Comparison of ENCODE assay signal across 9 mouse cellular contexts in the genomic region with DNA sequence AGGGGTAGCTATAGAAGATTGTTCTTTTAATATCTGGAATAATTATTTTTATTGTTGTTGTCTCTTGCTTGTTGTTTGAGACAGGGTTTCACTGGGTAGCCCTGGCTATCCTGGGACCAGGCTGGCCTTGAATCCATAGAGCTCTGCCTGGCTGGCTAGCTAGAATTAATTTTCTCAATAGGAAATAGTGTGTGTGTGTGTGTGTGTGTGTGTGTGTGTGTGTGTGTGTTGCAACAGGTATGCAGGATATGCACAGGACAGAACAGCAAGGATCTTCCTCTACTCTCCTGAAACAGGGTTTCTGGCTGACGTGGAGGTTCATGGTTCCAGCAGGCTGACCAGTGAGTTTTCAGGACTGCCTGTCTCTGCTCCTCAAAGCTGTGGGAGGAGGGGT. TPM values are rescaled to one million over a fixed set of nuclear protein-coding genes. Genes with fewer than 3 reads are reported as not detected.
DNase-seq lines count a peak whose midpoint lies in the region; ATAC-seq and TF ChIP-seq lines count a peak whose summit lies in the region.
"Had no signal": no experiment of that assay in that cellular context is flagged by ENCODE, and none has a peak within 500 bp of the region (broad histone marks: within the 10 kb centered on the region; RNA-seq: fewer than 3 reads in every experiment).

No protein-coding gene starts in this region.

- DNase-seq in left cerebral cortex, adult 2 months (ENCODE audit: extremely low spot score in 1 of 2, low spot score in 2 of 2) = no peak
- DNase-seq in left cerebral cortex, postnatal 14 days (ENCODE audit: low spot score in 2 of 2) = no peak
- DNase-seq in forebrain, embryonic 11.5 days (ENCODE audit: low spot score) = no peak
- no peak for DNase-seq in thymus, postnatal 36 days

- no peaks in the 10 kb centered on the region for H3K4me1 ChIP-seq in forebrain, embryonic 11.5 days (replicated peaks; ENCODE audit: control insufficient read depth, insufficient read depth, low read length)
- no peaks in the 10 kb centered on the region for H3K4me1 ChIP-seq in intestine, postnatal 0 days (replicated peaks; ENCODE audit: control insufficient read depth, insufficient read depth, low read length)

- H3K36me3 ChIP-seq in forebrain, embryonic 11.5 days (ENCODE audit: control insufficient read depth, insufficient read depth, low read length) = no peaks in the 10 kb centered on the region
- no peaks in the 10 kb centered on the region for H3K36me3 ChIP-seq in intestine, postnatal 0 days (ENCODE audit: control insufficient read depth, insufficient read depth)
- H3K36me3 ChIP-seq in myocyte (ENCODE audit: control insufficient read depth, insufficient read depth) = no peaks in the 10 kb centered on the region

- H3K27ac ChIP-seq in left cerebral cortex, adult 2 months = peak overlapping the region; percentile 69; the same call in 1 of the 2 replicates
- H3K27ac ChIP-seq in forebrain, embryonic 11.5 days (ENCODE audit: low read depth, low read length) = no peak overlapping the region
- H3K27ac ChIP-seq in intestine, postnatal 0 days (ENCODE audit: low read depth, low read length) = no peak overlapping the region

- 0 out of 2 replicates have a peak overlapping the region, but pooled peaks have one; percentile 35 for H3K9ac ChIP-seq in forebrain, embryonic 11.5 days (ENCODE audit: low read length)
- no peak overlapping the region for H3K9ac ChIP-seq in intestine, postnatal 0 days (ENCODE audit: low read depth, low read length)

- peak overlapping the region; percentile 50 for H3K4me3 ChIP-seq in left cerebral cortex, adult 2 months
- no peak overlapping the region for H3K4me3 ChIP-seq in forebrain, embryonic 11.5 days (ENCODE audit: low read depth, low read length)
- H3K4me3 ChIP-seq in intestine, postnatal 0 days (ENCODE audit: low read depth, low read length) = peak overlapping the region; percentile 30
- H3K4me3 ChIP-seq in myocyte = peak overlapping the region; percentile 20

- ATAC-seq in forebrain, embryonic 11.5 days (replicated peaks; ENCODE audit: low FRiP score) = peak; percentile 33; the same call in 1 of the 2 replicates
- ATAC-seq in intestine, postnatal 0 days = no peak
- ATAC-seq in erythroblast, adult 5-6 weeks (replicated peaks; ENCODE audit: low FRiP score, poor library complexity, severe bottlenecking) = no peak
- ATAC-seq in cerebellum, adult (ENCODE audit: insufficient number of reproducible peaks, low FRiP score, low TSS enrichment) = no peak

- peak overlapping the region; percentile 32; the same call in 1 of the 2 replicates for H3K4me2 ChIP-seq in forebrain, embryonic 11.5 days (ENCODE audit: low read depth, low read length, severe bottlenecking)
- peak overlapping the region; percentile 73 for H3K4me2 ChIP-seq in intestine, postnatal 0 days (replicated peaks; ENCODE audit: low read depth)
- peak overlapping the region; percentile 65 for H3K4me2 ChIP-seq in myocyte (ENCODE audit: low read depth)

- H3K9me3 ChIP-seq in forebrain, embryonic 11.5 days (ENCODE audit: control insufficient read depth, low read length) = no peaks in the 10 kb centered on the region
- H3K9me3 ChIP-seq in intestine, postnatal 0 days (ENCODE audit: control insufficient read depth) = no peaks in the 10 kb centered on the region

- no peaks in the 10 kb centered on the region for H3K27me3 ChIP-seq in forebrain, embryonic 11.5 days (ENCODE audit: control insufficient read depth, insufficient read depth, low read length)
- no peaks in the 10 kb centered on the region for H3K27me3 ChIP-seq in intestine, postnatal 0 days (replicated peaks; ENCODE audit: control insufficient read depth, insufficient read depth, low read length)
- no peaks in the 10 kb centered on the region for H3K27me3 ChIP-seq in myocyte (ENCODE audit: control insufficient read depth, insufficient read depth, insufficient read length)

- 82% methylated on average over 1 of the region's 1 CpGs for WGBS in forebrain, embryonic 11.5 days
- WGBS in intestine, postnatal 0 days = 47% methylated on average over 1 of the region's 1 CpGs

- no peak overlapping the region for H3ac ChIP-seq in myocyte (ENCODE audit: control insufficient read depth, insufficient read length)

- TF ChIP-seq POLR2A in myocyte (IDR thresholded peaks at IDR 0.05; ENCODE audit: insufficient read length, low read depth) = no peak

- no peak for TF ChIP-seq CTCF in left cerebral cortex, adult 2 months (IDR thresholded peaks at IDR 0.05)
- no peak for TF ChIP-seq CTCF in intestine, postnatal 0 days (IDR thresholded peaks at IDR 0.05; ENCODE audit: low read depth)

- intact Hi-C loops in left cerebral cortex, adult 2 months (cut with DNase I) = no loop called here
- intact Hi-C loops in left cerebral cortex, postnatal 14 days (cut with DNase I) = no loop called here

- H3K79me2 ChIP-seq in myocyte (ENCODE audit: control insufficient read depth, insufficient read depth) = no peaks in the 10 kb centered on the region

TF ChIP-seq in myocyte, 11 proteins besides CTCF, POLR2A, EP300 and RAD21:
- TF ChIP-seq E2F4 (IDR thresholded peaks at IDR 0.05; ENCODE audit: insufficient read depth) (no peak), TCF3 (IDR thresholded peaks at IDR 0.05; ENCODE audit: insufficient read length, low read depth) (no peak), MAX (IDR thresholded peaks at IDR 0.05; ENCODE audit: low read depth) (no peak), CEBPB (IDR thresholded peaks at IDR 0.05; ENCODE audit: insufficient read depth, poor library complexity, severe bottlenecking) (no peak), REST (IDR thresholded peaks at IDR 0.05; ENCODE audit: insufficient read depth, insufficient read length) (no peak), TCF12 (IDR thresholded peaks at IDR 0.05; ENCODE audit: insufficient read depth, poor library complexity, severe bottlenecking) (no peak), POLR2AphosphoS2 (IDR thresholded peaks at IDR 0.05; ENCODE audit: insufficient read length, low read depth) (no peak), MYOD1 (IDR thresholded peaks at IDR 0.05; ENCODE audit: control insufficient read depth in 1 of 3, insufficient read length in 2 of 3, low read depth in 2 of 3) (no peak), SRF (IDR thresholded peaks at IDR 0.05; ENCODE audit: control insufficient read depth, insufficient read length, low read depth) (no peak), MYOG (IDR thresholded peaks at IDR 0.05; ENCODE audit: control insufficient read depth in 1 of 3, insufficient read depth in 1 of 3, insufficient read length in 2 of 3, low read depth in 2 of 3) (no peak), USF1 (IDR thresholded peaks at IDR 0.05; ENCODE audit: low read depth) (no peak)

RNA-seq across cellular contexts. Expression of a gene that starts 1.4 kb away (rescaled TPM):
- 1 to 10 TPM; 1.3 to 2.5 TPM for total RNA-seq in left cerebral cortex, adult 2 months (2021)
- total RNA-seq in left cerebral cortex, postnatal 14 days (2021) = 1 to 10 TPM; 1.3 to 2.0 TPM
- 0.09 TPM in 1 of 2 replicates, not detected in the other for polyA plus RNA-seq in forebrain, embryonic 11.5 days (2014; fragmentation: Nextera tagmentation; extraction: Ambion mirVana)
- 0.72 and 1.4 TPM in 2 replicates for polyA plus RNA-seq in intestine, postnatal 0 days (2015; fragmentation: Nextera tagmentation; extraction: Ambion mirVana)
- 0.24 TPM for polyA plus RNA-seq in myocyte (2012; fragmentation: generic; extraction: Trizol)
- not detected in 2 replicates for total RNA-seq in erythroblast, adult 5-6 weeks (2015; ENCODE audit: low replicate concordance)
- 0.42 TPM in 1 of 2 replicates, not detected in the other for total RNA-seq in erythroblast, adult 5-6 weeks (2017; ENCODE audit: low replicate concordance)

RNA-seq across cellular contexts. Expression of a gene that starts 19.8 kb away (rescaled TPM):
- total RNA-seq in left cerebral cortex, adult 2 months (2021) = not detected
- total RNA-seq in left cerebral cortex, postnatal 14 days (2021) = not detected
- polyA plus RNA-seq in forebrain, embryonic 11.5 days (2014; fragmentation: Nextera tagmentation; extraction: Ambion mirVana) = not detected in 2 replicates
- not detected in 2 replicates for polyA plus RNA-seq in intestine, postnatal 0 days (2015; fragmentation: Nextera tagmentation; extraction: Ambion mirVana)
- 0.01 TPM for polyA plus RNA-seq in myocyte (2012; fragmentation: generic; extraction: Trizol)
- total RNA-seq in erythroblast, adult 5-6 weeks (2015; ENCODE audit: low replicate concordance) = not detected in 2 replicates
- total RNA-seq in erythroblast, adult 5-6 weeks (2017; ENCODE audit: low replicate concordance) = not detected in 2 replicates
- total RNA-seq: layer of hippocampus, postnatal 36 days had no signal

RNA-seq across cellular contexts. Expression of a gene that starts 30.0 kb away (rescaled TPM):
- total RNA-seq in left cerebral cortex, adult 2 months (2021) = 10 to 100 TPM; 18.8 to 25.6 TPM
- total RNA-seq in left cerebral cortex, postnatal 14 days (2021) = 10 to 100 TPM; 25.1 to 34.5 TPM
- polyA plus RNA-seq in forebrain, embryonic 11.5 days (2014; fragmentation: Nextera tagmentation; extraction: Ambion mirVana) = 0.48 and 0.94 TPM in 2 replicates
- polyA plus RNA-seq in intestine, postnatal 0 days (2015; fragmentation: Nextera tagmentation; extraction: Ambion mirVana) = 141 and 155 TPM in 2 replicates
- polyA plus RNA-seq in myocyte (2012; fragmentation: generic; extraction: Trizol) = not detected
- 330 and 397 TPM in 2 replicates for total RNA-seq in erythroblast, adult 5-6 weeks (2015; ENCODE audit: low replicate concordance)
- total RNA-seq in erythroblast, adult 5-6 weeks (2017; ENCODE audit: low replicate concordance) = 26.8 and 56.7 TPM in 2 replicates

RNA-seq across cellular contexts. Expression of a gene that starts 42.9 kb away (rescaled TPM):
- total RNA-seq in left cerebral cortex, adult 2 months (2021) = not detected
- total RNA-seq in left cerebral cortex, postnatal 14 days (2021) = not detected
- not detected in 2 replicates for polyA plus RNA-seq in forebrain, embryonic 11.5 days (2014; fragmentation: Nextera tagmentation; extraction: Ambion mirVana)
- not detected in 2 replicates for polyA plus RNA-seq in intestine, postnatal 0 days (2015; fragmentation: Nextera tagmentation; extraction: Ambion mirVana)
- polyA plus RNA-seq in myocyte (2012; fragmentation: generic; extraction: Trizol) = not detected
- 0.84 TPM in 1 of 2 replicates, not detected in the other for total RNA-seq in erythroblast, adult 5-6 weeks (2015; ENCODE audit: low replicate concordance)
- not detected in 2 replicates for total RNA-seq in erythroblast, adult 5-6 weeks (2017; ENCODE audit: low replicate concordance)
- total RNA-seq: layer of hippocampus, postnatal 36 days had no signal
